Mouse (Mus musculus) embryonic facial prominence, embryonic 11.5 days (tissue): ENCODE measurements around the gene Wdr73. TPM values are rescaled to one million over a fixed set of nuclear protein-coding genes. Genes with fewer than 3 reads are reported as not detected.

Source experiments
- ATAC-seq: fragments of 200-750 bp; cut with Nextera tagmentation; replicated peaks from 2 replicates; pipeline ENCODE4 v1.8.0; 2017; ENCODE audit warnings: low read depth; ENCODE audit not compliant: insufficient number of reproducible peaks, low FRiP score, low TSS enrichment
- DNase-seq: peaks from one replicate; pipeline ENCODE4 v3.0.0-alpha.2; 2015; ENCODE audit warnings: low spot score
- H3K27ac ChIP-seq: fragments of 300-500 bp; sonication (generic); replicated peaks from 2 replicates; pipeline ENCODE4 v1.5.1; 2014; ENCODE audit warnings: mild to moderate bottlenecking, low read depth, low read length, control low read depth
- H3K27me3 ChIP-seq: fragments of 300-500 bp; sonication (generic); 2 replicates; pipeline ENCODE4 v1.6.1; 2014; ENCODE audit warnings: mild to moderate bottlenecking, low read length, moderate library complexity, mixed read lengths; ENCODE audit not compliant: control insufficient read depth, insufficient read depth
- H3K36me3 ChIP-seq: fragments of 300-500 bp; sonication (generic); replicated peaks from 2 replicates; pipeline ENCODE4 v1.6.1; 2014; ENCODE audit warnings: low read depth, mild to moderate bottlenecking, low read length, moderate library complexity, mixed read lengths; ENCODE audit not compliant: control insufficient read depth, insufficient read depth
- H3K4me1 ChIP-seq: fragments of 300-500 bp; sonication (generic); 2 replicates; pipeline ENCODE4 v1.6.1; 2014; ENCODE audit warnings: low read length, mixed read lengths; ENCODE audit not compliant: control insufficient read depth, insufficient read depth
- H3K4me2 ChIP-seq: fragments of 300-500 bp; sonication (generic); 2 replicates; pipeline ENCODE4 v1.6.1; 2014; ENCODE audit warnings: low read depth, mild to moderate bottlenecking, control low read depth, low read length, moderate library complexity
- H3K4me3 ChIP-seq: fragments of 300-500 bp; sonication (generic); 2 replicates; pipeline ENCODE4 v1.5.1; 2014; ENCODE audit warnings: low read depth, low read length, control low read depth
- H3K9ac ChIP-seq: fragments of 300-500 bp; sonication (generic); replicated peaks from 2 replicates; pipeline ENCODE4 v1.6.1; 2014; ENCODE audit warnings: mild to moderate bottlenecking, control low read depth, low read length
- H3K9me3 ChIP-seq: fragments of 300-500 bp; sonication (generic); replicated peaks from 2 replicates; pipeline ENCODE4 v1.6.1; 2016; ENCODE audit warnings: mild to moderate bottlenecking, low read length, inconsistent platforms, mixed read lengths; ENCODE audit not compliant: control insufficient read depth
- WGBS: fragments of 180-500 bp; shearing (Covaris S2); extraction: QIAGEN DNeasy Blood & Tissue Kit; methylation state at CpG from one replicate; pipeline ENCODE4 v1.1.7; 2014; 5-methylcytosine and 5-hydroxymethylcytosine counted together
- polyA plus RNA-seq: library from polyadenylated mRNA; unstranded; fragments of >200 nt; fragmentation: Nextera tagmentation; extraction: Ambion mirVana; gene quantifications from 2 replicates; pipeline ENCODE4 v1.2.1, GENCODE M21; 2014

Gene Wdr73
- polyA plus RNA-seq, 1 experiment from 2014 or later, result 33.0 TPM

DNA sequence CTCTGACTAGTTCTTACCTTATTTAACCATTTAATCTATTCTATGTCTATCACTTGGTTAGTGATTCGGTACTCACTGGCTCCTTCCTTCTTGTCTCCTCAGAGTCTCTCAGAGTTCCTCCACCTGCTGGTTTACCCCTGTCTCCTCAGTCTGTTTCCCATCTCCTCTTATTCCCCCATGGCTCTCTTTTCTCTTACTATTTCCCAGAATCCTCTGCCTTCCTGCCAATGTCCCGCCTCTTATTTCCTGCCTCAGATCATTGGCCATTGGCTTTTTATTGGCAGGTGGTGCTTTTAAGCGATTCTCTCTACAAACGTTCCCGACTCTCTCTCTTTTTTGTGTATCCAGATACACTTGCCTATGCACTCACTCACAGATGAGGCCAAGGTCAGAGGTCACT lies 54.4 kb downstream of the Wdr73 start:
- no peaks in the 10 kb centered on the region for H3K9me3 ChIP-seq
- H3K4me1 ChIP-seq, result no peaks in the 10 kb centered on the region
- H3K36me3 ChIP-seq, result no peaks in the 10 kb centered on the region
- H3K27me3 ChIP-seq, result no peaks in the 10 kb centered on the region
- no peak overlapping the region for H3K4me2 ChIP-seq
- 83% methylated on average over 5 of the region's 5 CpGs for WGBS
- DNase-seq (no peak), ATAC-seq (no peak)
- H3K27ac ChIP-seq, result no peak overlapping the region
- H3K9ac ChIP-seq, result no peak overlapping the region
- no peak overlapping the region for H3K4me3 ChIP-seq

DNA sequence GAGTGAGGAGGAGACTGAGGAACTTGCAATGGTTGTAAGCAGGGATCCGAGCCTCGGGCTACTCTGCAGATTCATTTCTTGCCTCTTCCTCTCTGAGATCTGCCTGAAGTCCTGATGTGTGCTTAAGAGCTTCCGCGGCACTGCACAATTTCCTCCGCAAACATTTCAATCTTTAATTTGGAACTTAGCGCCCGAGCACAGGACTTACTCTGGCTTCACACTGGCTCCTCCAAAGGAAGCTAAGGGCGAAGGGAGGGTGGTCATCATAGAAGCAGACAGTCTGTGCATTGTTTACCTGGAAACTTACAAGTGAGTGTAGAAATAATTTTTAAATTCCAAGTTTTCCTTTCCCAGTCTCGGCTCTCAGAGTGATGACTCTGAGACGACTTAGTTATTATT lies 54.8 kb downstream of the Wdr73 start:
- no peaks in the 10 kb centered on the region for H3K36me3 ChIP-seq
- H3K27me3 ChIP-seq, result no peaks in the 10 kb centered on the region
- no peak overlapping the region for H3K4me2 ChIP-seq
- no peaks in the 10 kb centered on the region for H3K4me1 ChIP-seq
- no peaks in the 10 kb centered on the region for H3K9me3 ChIP-seq
- H3K9ac ChIP-seq, result no peak overlapping the region
- H3K27ac ChIP-seq, result no peak overlapping the region
- 85% methylated on average over 10 of the region's 10 CpGs for WGBS
- no peak for ATAC-seq
- no peak overlapping the region for H3K4me3 ChIP-seq
- DNase-seq, result no peak

DNA sequence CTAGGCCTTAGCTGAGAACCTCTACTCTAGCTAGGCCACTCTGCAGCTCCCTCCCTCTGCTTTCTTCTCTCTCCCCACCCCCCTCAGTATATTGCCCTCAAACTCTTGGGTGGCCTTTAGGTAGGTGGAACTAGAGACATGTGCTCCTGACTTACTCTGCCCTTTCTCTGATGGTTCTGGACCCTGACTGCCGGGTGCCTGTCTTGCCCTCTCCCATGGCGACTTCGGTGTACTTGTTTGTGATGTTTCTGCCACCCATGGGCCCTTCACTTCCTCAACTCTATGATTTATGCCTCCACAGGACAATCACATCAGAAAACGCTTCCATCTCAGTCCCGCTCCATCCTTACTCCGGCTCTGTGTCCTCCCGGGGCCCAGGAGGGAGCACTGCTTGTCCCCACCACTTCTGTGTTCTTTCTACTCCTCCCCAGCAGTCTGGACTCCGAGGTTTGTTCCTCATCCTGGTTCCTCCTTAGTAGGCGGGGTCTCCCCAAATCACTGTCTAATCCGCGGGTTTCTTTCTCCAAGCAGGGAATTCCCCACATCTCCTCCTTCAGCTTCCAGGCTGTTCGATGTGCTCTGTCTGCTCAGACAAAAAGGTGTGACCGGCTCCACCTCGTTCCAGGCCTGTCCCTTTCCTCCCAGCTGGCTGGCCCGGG lies 55.3 kb downstream of the Wdr73 start:
- no peak overlapping the region for H3K4me2 ChIP-seq
- no peaks in the 10 kb centered on the region for H3K9me3 ChIP-seq
- H3K27ac ChIP-seq, result no peak overlapping the region
- ATAC-seq, result no peak
- no peak overlapping the region for H3K9ac ChIP-seq
- WGBS, result 78% methylated on average over 15 of the region's 15 CpGs
- no peaks in the 10 kb centered on the region for H3K4me1 ChIP-seq
- H3K27me3 ChIP-seq, result no peaks in the 10 kb centered on the region
- DNase-seq, result no peak
- H3K36me3 ChIP-seq, result no peaks in the 10 kb centered on the region
- no peak overlapping the region for H3K4me3 ChIP-seq

DNA sequence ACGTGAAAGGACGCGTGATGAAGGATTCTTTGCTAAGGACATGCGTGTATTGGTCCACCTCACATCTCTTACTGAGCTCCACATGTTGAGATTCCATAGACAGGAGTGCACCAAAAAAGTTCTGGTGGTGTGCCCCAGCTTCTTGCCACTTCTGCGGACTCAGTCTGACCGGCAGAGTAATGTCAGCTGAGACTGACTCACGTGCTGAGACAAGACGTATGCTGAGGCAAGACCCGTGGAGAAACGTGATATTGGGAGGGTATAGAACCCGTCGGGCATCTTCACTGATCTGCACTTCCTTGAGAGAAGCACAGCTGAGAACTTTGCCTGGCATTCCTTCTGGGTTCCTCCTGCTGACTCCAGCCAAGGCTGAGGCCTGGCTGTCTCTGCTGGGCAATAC lies 56.4 kb downstream of the Wdr73 start:
- ATAC-seq, result no peak

DNA sequence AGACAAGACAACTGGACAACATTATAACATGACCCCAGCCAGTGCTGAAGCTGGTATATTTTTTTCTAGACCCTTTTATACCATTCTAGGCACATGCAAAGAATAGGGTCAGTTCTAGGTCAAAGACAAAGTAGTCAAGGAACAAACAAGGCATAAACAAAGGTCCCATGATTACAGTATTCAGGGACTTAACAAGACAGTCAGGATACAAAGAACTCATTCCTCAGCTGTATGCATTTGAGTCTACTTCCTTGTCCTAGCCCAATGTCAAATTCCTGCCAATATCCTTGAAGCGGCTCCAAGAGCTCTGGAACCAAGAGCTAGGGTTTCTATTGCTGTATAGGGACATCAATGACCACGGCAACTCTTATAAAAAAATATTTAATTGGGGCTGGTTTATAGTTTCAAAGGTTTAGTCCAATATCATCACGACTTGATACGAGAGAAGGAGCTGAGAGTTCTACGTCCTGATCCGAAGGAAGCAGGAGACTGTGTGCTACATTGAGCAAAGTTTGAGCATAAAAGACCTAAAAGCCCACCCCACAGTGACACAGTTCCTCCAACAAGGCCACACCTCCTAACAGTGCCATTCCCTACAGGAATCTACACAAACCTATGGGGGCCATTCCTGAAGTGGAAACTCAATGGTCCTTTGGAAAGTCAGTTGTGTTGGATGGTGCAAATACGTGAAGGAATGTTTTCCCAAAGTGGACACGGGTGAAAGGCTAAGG lies 57.0 kb downstream of the Wdr73 start:
- ATAC-seq (no peak), DNase-seq (no peak)
- no peaks in the 10 kb centered on the region for H3K4me1 ChIP-seq
- WGBS, result 92% methylated on average over 8 of the region's 8 CpGs
- H3K4me2 ChIP-seq, result no peak overlapping the region
- H3K9me3 ChIP-seq, result no peaks in the 10 kb centered on the region
- H3K36me3 ChIP-seq, result no peaks in the 10 kb centered on the region
- no peak overlapping the region for H3K9ac ChIP-seq
- no peak overlapping the region for H3K27ac ChIP-seq
- no peaks in the 10 kb centered on the region for H3K27me3 ChIP-seq
- no peak overlapping the region for H3K4me3 ChIP-seq

More for the DNA sequence above, 56.4 kb downstream of the Wdr73 start:
- DNase-seq, result no peak
- Histone ChIP-seq H3K27me3 (no peaks in the 10 kb centered on the region), H3K9ac (no peak overlapping the region), H3K4me2 (no peak overlapping the region), H3K9me3 (no peaks in the 10 kb centered on the region), H3K4me3 (no peak overlapping the region), H3K4me1 (no peaks in the 10 kb centered on the region), H3K27ac (no peak overlapping the region), H3K36me3 (no peaks in the 10 kb centered on the region)
- WGBS, result 93% methylated on average over 12 of the region's 12 CpGs

DNA sequence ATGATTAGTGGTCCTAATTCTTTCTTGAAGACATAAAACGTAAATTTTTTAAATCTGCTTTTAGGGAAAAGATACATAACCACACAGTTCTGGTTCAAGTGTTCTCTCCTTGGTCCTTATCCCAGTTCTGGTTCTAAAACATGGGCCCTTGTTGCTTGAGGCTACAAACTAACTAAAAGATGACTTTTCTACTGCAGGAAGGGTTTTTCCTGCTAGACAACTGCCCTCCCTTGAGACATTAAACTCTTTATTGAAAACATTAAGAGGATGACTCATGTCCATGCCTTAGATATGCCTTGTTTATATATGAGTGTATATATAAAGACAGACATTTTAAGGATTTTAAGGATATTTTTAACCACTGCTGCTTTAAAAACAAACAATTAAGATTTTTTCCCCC lies 57.9 kb downstream of the Wdr73 start:
- WGBS, result 76% methylated on average over 1 of the region's 1 CpGs
- ATAC-seq, result no peak
- no peak overlapping the region for H3K9ac ChIP-seq

DNA sequence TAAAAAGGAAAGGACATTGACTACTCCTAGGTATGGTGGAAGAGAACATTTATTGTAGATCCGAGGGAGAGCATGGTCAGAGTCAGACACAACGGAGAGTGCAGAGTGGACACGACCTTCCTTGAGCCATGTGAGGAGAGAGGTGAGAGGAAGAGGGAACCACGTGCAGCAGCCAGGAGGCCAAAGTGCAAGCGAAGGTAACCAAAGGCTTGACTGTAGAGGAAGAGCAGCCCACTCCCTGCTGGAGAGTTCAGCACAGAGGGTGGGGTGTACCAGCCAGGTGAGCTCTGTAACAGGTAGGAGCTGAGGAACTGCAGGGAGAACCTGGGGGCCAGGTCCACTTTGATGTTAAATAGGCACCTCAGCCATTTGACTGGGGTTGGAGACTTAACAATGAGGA lies 58.9 kb downstream of the Wdr73 start:
- H3K27ac ChIP-seq, result no peak overlapping the region
- no peaks in the 10 kb centered on the region for H3K9me3 ChIP-seq
- H3K4me1 ChIP-seq, result no peaks in the 10 kb centered on the region
- DNase-seq (no peak), ATAC-seq (no peak)
- H3K4me2 ChIP-seq, result no peak overlapping the region
- H3K4me3 ChIP-seq, result no peak overlapping the region
- H3K27me3 ChIP-seq, result no peaks in the 10 kb centered on the region
- no peaks in the 10 kb centered on the region for H3K36me3 ChIP-seq
- 65% methylated on average over 5 of the region's 5 CpGs for WGBS
- no peak overlapping the region for H3K9ac ChIP-seq

More for the DNA sequence above, 57.9 kb downstream of the Wdr73 start:
- no peaks in the 10 kb centered on the region for H3K27me3 ChIP-seq
- H3K36me3 ChIP-seq, result no peaks in the 10 kb centered on the region
- H3K4me2 ChIP-seq, result no peak overlapping the region
- no peak for DNase-seq
- no peak overlapping the region for H3K27ac ChIP-seq
- H3K4me1 ChIP-seq, result no peaks in the 10 kb centered on the region
- H3K9me3 ChIP-seq, result no peaks in the 10 kb centered on the region
- H3K4me3 ChIP-seq, result no peak overlapping the region

DNA sequence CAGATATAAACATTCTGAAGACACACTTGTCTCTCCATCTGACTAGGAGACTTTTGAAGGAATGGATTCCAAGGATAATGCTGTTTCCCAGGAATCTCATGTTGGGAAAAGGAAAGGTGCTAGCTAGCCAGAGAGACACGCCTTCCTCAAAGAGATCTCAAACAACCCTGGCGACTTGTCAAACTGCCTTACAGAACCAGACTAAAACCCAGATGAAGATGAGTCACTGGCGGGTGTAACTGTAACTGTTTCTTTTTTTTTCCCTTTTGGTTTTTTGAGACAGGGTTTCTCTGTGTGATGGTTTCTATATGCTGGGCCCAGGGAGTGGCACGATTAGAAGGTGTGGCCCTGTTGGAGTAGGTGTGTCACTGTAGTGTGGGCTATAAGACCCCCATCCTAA lies 60.1 kb downstream of the Wdr73 start:
- Histone ChIP-seq H3K27me3 (no peaks in the 10 kb centered on the region), H3K9me3 (no peaks in the 10 kb centered on the region), H3K27ac (no peak overlapping the region), H3K9ac (no peak overlapping the region), H3K4me3 (no peak overlapping the region), H3K4me2 (no peak overlapping the region), H3K4me1 (no peaks in the 10 kb centered on the region), H3K36me3 (no peaks in the 10 kb centered on the region)
- ATAC-seq (no peak), DNase-seq (no peak)
- 77% methylated on average over 4 of the region's 4 CpGs for WGBS
